Mouse (Mus musculus): ENCODE results near the gene Tsc22d3.
A peak's percentile ranks its signal among the peaks of the same experiment; 100 is the strongest.

Gene Tsc22d3

DNA sequence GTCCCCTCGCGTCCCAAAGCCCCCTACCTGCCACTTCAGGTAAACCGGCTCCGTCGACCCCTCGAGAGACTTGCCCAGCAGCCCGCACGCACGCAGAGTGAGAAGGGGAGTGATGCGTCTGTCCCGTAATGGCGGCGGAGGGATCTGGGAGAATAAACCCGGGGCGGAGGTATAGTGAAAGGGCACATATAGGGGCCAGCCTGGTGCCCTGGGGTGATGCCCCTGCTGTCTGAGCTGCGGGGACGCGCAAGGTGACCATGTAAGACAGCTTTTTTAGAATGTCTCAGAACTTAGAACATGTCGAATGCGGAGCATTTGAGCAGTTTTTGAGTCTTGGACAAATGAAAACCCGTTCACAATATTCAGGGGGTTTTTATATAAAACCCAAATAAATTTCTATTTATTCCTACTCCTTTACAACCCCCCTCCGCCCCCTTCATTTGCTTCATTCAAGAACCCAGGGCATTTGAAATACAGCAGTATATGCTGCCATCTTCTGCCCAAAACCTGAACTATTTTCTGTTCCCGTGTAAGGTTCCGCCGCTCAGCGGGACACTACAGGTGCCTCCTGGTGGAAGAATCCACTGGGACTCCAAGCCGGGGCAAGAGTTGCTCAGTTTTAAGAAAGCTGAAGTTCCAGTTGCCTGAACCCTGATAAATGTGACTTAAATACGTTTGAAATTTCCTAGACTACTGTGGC is at the start of gene Tsc22d3:
Gene Tsc22d3 (minus strand): TSS at position 250 of the 700 bp plus-strand sequence.
- DNase-seq (ENCODE audit: low spot score in 2 of 2) = peak; percentile 47 to 72

DNA sequence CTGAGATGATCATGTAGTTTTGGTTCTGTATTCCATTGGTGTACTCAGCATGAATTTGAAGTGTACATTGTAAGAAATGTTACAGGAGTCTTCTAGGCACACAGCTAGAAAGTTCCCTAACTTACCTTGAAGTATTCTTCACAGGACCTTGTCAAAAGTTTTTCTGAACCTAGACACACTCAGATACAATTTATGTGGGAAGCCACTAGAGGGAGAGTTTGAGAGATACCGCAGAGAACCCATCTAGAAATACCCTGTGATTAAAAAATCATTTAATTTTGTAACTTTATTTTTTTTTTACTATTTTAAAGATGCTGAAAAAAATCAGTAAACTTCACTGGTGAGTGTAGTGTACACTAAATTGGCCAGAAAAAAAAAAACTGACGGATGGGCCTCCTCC is 39.1 kb upstream of the Tsc22d3 start:
- no peak for DNase-seq (ENCODE audit: low spot score in 2 of 2)

DNA sequence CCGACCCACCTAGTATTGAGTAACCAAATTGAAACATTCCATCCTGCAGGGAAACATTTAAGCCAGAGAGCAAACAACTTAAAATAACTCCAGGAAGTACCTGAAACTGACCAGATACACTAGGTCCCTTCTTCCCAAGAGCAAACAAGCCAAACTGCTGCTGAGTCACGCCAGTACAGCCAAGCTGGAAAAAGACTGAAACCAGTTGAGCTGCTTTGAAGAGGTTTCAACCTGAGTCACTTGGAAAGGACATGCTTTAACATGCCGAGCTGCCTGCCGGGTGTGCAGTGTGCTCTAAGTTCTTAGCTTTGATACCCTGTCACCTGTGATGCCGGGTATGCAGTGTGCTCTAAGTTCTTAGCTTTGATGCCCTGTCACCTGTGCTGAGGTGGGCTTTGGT is 37.6 kb upstream of the Tsc22d3 start:
- DNase-seq (ENCODE audit: low spot score in 2 of 2) = no peak

DNA sequence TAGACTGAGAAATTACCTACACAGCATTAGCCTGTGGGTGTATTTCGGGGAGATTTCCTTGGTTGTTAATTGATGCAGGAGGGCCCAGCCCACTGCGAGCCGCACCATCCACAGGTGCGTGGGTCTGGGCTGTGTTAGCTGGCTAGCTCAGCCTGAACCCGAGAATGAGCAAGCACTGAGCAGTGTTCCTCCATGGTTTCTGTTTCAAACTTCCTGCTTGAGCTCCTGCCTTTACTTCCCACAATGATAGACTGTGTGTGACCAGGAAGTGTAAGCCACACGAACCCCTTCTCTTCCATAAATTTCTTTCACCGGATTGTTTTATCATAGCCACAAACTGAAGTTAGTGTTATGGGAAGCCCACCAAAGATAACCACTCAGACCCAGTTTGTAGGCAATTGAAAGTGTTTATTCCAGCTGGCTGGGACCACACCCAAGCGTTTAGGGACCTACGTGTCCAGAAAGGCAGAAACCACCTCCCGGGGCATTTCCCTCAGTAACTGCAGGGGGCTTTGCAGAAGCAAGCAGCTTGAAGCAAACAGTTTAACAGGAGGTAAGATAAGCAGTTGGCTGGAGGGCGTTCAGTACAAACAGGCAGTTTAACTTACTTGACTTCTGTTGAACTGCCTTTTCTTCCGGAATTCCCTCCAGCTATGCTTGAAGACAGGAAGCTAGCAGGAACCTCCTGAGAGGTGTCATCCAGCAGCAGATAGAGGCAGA is 24.6 kb upstream of the Tsc22d3 start:
- no peak for DNase-seq (ENCODE audit: low spot score in 2 of 2)

DNA sequence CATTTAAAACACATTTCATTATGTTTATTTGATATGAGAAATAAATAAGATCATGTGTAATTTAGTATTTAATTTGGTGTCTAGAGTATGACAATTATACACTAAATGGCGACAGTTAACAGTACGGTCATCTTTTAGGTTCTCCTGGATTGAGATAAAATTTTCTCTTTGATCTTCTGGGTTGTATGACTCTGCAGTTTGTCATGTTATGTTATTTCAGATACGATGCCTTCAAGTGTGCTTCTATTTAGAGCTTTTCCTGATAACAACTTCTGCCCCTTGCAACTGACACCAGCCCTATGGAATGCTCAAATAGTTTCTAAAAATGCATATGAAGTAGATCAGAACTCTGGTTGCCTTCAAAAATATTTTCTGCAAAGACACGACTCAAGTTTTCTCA is 9.5 kb upstream of the Tsc22d3 start:
- DNase-seq (ENCODE audit: low spot score in 2 of 2) = no peak

DNA sequence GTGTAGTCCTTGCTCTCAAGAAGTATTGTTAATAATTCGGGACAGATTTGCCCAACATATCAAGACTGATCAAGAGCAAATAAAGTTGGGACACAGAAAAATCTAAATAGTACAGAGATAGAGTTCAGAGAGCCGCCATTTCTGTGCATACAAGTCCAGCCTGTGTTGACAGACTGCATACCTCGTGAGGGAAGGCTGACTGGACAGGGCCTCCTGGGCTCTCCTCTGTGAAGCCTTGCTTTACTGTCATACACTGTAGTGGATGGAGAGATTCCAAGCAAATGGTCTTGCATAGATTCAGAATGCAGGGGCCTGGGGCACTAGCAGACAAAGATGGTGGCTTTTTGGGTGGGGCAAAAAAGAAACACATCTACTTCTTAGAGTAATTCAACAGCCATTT is 1.4 kb upstream of the Tsc22d3 start:
- no peak for DNase-seq (ENCODE audit: low spot score in 2 of 2)

DNA sequence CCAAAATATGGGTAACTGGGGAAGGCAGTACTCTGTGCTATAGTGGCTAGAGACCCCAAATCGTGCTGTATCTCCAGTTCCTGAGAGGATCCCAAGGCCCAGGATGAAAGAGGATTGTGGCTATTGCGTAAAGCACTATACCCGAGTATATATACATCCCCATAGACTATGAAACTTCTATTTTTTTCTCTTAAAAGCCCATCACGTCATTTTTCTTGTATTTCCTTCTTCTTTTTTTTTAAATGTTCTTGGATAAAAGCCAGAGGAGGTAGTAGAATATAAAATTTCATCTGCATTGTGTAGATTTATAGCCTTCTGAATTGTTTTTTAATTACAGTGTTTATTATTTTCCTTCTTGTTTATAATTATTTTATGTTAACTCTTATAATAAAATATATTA is 852 bp upstream of the Tsc22d3 start:
- DNase-seq (ENCODE audit: low spot score in 2 of 2) = no peak

DNA sequence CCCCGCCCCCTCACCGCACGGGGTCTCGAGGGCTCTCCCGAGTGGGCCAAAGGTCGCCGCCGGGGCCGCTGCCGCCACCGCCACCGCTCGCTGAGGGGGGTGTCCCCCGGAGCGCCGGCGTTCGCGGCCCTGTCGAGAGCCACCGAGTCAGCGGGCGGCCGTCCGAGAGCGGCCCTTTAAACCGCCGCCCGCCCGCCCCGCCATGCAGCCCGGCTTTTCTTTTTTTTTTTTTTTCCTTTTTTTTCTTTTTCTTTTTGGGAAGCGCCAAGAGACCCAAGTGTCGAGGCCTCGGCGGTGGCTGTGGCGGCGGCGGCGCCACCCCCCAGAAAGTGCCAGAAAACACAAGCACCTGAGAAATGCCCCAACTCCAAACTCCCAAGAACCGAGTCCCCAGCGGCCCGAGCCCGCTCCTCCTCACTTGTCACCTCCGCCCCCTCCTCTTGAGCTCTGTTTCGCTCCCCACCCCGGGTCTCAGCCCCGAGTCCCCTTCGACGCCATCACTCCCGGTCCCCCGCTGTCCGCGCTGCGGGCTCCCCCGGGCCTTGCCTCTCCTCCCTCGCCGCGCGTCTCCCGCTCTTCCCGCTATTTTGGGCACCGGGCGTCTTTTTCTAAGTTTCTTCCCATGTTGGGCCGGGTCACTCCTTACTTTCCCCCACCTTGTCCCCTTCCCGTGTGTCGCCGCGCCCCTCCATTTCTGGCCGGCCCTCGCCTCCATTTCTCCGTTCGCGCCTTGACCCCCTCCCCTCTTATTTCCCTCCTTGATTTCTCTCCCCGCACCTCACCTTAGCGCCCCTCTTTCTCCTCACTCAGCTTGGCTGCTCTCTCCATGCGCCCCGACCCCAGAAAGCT is 674 bp downstream of the Tsc22d3 start:
- peak; percentile 11 to 70 for DNase-seq (ENCODE audit: low spot score in 2 of 2)

DNA sequence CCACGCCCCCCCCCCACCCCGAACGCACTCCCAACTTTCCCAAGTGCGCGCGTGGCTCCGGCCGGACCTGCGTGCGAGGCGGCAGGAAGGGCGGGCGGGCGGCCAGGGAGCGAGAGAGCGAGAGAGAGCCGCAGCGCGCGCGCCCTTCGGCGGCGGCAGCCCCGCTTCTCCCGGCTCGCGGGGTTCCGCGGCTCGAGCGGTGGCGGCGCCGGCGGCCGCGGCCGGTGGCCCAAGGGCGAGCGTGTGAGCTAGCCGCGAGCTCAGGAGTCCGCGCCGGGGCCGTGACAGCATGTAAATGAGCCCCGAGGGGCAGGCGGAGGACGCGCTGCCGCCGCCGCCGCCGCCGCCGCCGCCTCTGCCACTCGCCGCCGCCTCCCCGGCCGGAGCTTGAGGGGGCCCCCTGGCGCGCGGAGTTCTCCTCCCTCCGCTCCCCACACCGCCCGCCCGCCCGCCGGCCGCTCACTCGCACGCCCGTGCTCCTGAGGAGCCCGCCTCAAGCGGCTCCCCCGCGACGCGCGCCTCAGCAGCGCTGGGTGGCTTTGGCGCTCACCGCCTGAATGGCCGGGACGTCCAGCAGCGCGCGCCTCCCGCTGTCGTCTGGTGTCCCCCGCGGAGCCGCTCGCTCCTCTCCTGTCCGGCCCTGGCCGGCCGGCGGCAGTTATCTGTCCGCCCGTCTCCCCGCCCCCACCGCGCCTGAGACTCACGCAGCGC is 1.5 kb downstream of the Tsc22d3 start:
- DNase-seq (ENCODE audit: low spot score in 2 of 2) = peak; percentile 70 to 85

DNA sequence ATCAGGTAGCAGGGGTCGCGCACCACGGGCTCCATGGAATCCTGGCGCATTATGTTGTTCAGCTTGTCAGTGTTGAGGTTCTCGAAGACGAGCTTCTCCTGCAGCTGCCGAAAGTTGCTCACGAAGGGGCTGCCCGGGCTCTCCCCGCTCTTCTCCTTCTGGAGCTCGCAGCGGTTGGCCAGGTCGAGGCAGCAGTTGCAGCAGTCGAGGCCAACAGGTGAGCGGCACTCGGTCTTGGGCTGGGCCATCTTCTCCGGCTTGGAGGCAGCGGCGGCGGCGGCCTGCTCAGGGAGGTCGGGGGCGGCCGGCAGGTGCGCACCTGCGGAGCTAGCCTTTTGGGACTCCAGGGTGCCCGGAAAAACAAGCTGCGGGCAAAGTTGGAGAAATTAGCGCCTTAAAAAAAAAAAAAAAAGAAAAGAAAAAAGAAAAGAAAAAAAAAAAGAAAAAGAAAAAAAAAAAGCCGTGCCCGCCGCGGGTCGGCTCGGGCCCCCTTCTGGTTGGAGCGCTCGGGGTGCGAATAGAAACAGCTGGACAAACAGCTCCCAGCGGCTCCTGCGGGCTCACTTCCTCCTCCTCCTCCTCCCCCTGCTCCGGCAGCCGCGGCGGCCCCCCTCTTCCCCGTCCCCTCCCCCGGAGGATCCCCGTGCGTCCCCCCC is 2.1 kb downstream of the Tsc22d3 start:
- DNase-seq (ENCODE audit: low spot score in 2 of 2) = peak; percentile 17 to 67

DNA sequence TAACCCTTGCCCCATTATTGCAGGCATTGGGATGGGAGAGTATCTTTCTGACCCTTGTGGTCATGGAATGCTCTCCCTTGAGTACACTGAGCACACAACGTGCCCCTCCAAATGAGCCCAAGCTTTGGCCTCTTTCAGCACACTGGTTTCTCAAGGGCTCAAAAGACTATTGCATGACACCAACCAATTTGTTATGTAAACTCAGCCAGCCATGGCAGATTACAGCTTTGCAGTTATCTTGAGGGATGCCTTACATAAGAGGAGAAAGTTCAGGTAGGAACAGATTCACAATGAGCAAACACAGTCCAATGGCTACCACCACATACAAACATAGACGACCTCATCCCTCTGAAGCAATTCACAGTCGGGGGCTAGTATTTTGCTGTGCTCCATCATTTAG is 9.3 kb downstream of the Tsc22d3 start:
- no peak for DNase-seq (ENCODE audit: low spot score in 2 of 2)

DNA sequence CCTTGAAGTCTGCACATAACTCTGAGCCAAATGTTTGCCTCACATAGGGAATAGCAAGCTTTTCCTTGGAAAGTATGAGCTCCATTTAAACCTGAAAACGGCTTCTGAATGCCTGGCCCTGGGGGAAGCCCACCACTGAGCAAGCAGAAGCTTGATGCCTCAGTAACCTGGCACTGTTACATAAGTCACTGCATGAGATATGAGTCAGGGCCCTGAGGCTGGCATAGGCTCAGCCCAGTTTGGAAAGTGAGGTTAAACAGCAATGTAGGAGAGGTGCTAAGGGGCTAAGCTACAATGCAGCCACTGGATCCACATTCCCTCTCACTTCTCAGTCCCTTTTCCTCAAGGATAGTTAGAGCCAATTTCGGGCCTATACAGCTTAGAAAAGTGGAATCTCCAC is 10.3 kb downstream of the Tsc22d3 start:
- DNase-seq (ENCODE audit: low spot score in 2 of 2) = no peak

DNA sequence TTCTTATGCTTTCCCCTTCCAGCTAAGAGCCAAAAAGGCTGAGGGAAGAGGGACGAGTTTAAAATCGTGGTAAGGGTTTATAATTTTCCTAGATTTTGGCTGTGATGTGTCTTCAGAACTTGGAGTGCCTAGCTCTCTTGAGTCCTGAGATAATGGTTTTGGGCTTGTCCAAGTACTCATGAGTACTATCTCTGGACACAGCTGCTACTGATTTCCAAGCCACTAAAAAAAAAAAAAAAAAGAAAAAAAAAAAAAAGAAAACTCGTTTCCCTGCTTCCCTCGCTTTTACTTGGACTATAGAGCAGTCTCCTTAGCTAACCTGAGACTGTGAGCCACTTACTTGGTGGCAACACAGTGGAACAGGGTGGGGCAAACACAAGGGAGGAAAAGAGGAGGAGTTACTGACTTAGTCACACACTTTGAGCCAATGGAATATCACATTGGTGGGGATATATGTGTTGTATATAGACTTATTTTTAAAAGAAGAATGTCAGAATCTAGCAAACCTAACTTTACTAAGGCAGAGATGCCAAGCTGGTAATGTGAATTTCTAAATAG is 11.2 kb downstream of the Tsc22d3 start:
- no peak for DNase-seq (ENCODE audit: low spot score in 2 of 2)

DNA sequence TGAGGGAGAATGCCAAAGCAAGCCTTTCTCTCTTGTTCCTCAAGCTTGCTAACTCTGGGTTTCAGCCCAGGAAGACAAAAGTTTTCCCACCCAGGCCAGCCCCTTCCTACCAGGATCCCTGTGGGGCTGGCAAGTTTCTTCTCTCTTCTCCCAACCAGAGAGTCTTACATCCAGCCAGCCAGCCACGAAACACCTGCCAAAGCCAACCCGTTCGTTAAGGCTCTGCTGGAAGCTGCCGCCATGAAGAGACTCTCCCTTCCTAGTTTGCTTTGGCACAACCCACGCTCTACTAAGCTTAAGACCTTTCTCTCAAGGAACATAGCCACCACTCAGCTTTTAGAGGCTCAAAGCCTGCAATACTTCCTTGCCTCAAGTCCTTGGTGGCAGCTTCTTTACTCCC is 11.9 kb downstream of the Tsc22d3 start:
- no peak for DNase-seq (ENCODE audit: low spot score in 2 of 2)

DNA sequence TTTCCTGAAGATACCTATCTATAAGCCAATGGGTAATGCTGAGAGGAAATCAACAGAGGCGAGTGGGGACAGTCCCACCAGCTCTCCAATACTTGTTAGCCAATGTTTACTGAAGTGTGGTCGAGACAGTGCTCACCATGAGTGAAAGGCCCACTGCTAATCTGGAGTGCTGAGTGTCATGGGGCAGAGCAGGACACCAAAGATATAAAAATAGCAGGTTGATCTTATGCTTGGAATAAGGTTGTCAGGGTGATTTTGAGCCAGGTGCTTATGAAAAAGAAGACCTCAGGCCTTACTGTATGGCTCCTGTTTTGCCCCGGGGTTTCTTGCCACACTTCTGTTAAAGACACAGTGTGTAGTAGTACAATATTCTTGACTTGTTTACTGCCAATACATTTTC is 20.0 kb downstream of the Tsc22d3 start:
- no peak for DNase-seq (ENCODE audit: low spot score in 2 of 2)

DNA sequence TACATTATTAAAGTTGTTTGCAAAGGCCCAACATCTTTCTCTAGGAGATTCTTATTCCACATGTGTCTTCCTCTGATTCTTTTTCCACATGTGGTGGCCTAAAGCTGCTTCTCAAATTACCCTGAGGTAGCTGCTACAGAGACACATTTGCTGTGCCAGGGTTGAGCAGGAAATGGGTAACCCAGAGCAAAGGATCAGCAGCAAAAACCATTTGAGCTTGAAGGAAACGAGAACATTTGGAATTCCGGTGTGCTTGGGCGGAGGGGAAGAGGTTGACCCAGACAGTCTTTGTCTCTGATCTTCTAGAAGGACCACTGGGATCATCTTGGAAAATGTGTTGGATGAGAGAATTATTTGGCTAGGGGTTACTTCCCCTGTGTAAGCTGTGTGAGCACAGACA is 24.8 kb downstream of the Tsc22d3 start:
- no peak for DNase-seq (ENCODE audit: low spot score in 2 of 2)

DNA sequence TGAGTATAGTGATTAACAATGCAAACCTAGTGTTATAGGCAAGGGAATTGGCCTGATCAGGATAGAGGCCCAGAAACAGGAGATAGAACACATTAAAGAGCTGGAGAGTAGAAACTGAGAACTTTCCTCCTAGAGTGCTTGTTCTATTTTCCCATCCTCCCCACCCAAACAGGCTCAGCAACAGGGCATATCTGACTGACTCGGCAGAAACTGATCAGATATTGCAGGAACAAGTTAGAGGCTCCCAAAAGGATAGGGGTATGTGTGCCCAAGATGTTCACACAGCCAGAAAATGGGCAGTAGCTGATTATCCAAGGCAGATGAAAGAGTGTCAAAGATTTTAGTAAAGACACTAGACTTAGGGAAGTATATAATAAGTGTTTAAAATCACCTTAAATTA is 25.3 kb downstream of the Tsc22d3 start:
- no peak for DNase-seq (ENCODE audit: low spot score in 2 of 2)

DNA sequence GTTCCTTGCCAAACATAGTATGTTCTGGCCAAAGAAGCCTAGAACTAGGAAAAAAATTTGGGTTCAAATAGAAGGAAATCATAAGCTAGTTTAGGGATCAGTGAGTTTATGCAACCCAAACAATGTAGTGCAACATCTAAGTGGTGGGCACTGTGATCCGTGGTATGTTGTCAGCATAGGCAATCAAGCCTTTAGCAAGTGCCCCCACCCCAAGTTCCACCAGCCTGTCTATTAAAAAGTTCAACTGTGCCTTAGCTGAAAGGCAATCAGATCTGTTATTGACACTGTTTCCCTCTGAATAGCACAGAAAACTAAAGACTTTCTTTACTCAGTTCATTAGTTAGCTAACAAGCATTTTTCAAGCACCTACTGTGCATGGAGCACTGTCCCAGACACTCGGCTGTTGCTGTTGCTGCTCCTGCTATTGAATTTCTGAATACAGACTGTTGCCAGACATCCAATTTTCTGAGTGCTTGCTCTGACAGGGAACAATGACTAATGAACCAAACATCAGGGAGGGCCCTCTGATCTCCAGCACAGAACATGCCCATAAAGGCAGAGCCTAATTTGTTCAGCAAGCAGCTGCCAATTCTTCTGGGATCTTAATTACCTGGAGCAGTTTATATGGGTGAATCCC is 27.6 kb downstream of the Tsc22d3 start:
- no peak for DNase-seq (ENCODE audit: low spot score in 2 of 2)

DNA sequence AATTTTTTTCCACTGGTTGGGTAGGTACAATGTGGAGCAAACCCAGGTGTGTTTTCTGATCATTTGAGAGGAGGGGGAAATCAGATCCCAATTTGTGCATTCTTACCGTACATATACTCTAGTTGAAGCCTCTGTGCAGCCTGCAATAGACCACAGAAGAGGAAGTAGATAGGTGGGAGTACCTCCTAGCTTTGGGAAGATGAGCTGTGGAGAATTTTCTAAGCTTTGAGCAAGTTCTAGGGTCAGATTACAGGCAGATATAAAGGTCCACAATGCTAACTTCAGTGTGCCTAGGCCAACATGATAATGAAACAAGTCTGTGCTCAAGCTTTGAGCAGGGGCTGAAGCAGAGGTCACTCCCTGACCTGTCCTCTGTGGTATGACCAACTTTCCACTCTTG is 30.9 kb downstream of the Tsc22d3 start:
- DNase-seq (ENCODE audit: low spot score in 2 of 2) = no peak

DNA sequence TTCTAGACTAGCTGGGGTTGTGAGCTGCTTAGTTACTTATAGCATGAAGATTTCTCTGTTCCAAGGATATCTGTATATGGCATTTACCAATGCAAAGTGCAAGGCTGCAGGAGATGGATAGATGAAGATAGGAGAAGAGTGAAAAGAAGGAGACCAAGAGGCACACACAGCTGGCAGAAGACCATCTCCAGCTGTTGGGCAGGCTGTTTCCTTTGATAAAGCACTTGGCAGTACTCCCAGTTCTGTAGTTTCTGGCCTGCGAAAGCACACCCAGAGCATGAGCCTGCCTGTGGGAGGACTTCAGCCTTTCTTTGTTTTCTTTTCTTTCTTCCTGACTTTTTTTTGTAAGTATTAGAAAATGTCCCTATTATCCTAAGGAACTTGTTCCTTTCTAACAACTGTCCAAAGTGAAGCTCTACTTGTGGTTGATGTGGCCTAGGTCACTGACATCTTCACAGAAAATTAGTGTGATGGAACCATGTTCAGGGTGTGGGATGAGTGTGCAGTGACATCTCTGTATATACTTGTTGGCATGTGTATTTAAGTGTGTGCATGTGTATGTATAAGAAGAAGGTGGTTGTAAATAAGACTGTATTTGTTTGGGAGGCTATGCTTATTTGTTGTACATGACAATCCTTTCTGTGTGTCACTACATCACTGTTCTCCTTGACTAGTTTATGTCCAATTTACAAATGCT is 32.6 kb downstream of the Tsc22d3 start:
- DNase-seq (ENCODE audit: low spot score in 2 of 2) = peak in 1 of 2 experiments; percentile 44
